Mouse (Mus musculus) layer of hippocampus, postnatal 14 days (tissue): ENCODE measurements around the gene Fh1. TPM values are rescaled to one million over a fixed set of nuclear protein-coding genes. Genes with fewer than 3 reads are reported as not detected.

Experiments
- DNase-seq, 2 experiments: peaks; one replicate each; pipeline ENCODE4 v3.0.0; 2021 to 2022; ENCODE audit warnings: low spot score in 2 of 2, mixed read lengths in 1 of 2
- long read RNA-seq, 2 experiments: library from polyadenylated mRNA; stranded (forward); transcript quantifications; one replicate each; pipeline ENCODE4 v2.0.0; 2021
- total RNA-seq, 2 experiments: library from RNA; stranded (reverse); gene quantifications; 2 replicates each; pipeline ENCODE4 v1.2.3; 2021

Gene Fh1
- 10 to 100 TPM; 86.1 to 87.2 TPM for total RNA-seq
- long read RNA-seq, experiment 1, transcript Fh1-203 (3 exons, 936 nt): minor isoform, 10 of 126 reads
- long read RNA-seq, experiment 1, transcript Fh1-201 (10 exons, 2,636 nt): major isoform, 111 of 126 reads
- long read RNA-seq, experiment 1, partial matches to known transcripts: 0 of 126 reads
- long read RNA-seq, experiment 1, other reads (novel, unspliced or antisense): 5 of 126 reads
- long read RNA-seq, experiment 2, transcript Fh1-203 (3 exons, 936 nt): minor isoform, 38 of 182 reads
- long read RNA-seq, experiment 2, transcript Fh1-201 (10 exons, 2,636 nt): major isoform, 138 of 182 reads
- long read RNA-seq, experiment 2, partial matches to known transcripts: 4 of 182 reads
- long read RNA-seq, experiment 2, other reads (novel, unspliced or antisense): 2 of 182 reads

DNA sequence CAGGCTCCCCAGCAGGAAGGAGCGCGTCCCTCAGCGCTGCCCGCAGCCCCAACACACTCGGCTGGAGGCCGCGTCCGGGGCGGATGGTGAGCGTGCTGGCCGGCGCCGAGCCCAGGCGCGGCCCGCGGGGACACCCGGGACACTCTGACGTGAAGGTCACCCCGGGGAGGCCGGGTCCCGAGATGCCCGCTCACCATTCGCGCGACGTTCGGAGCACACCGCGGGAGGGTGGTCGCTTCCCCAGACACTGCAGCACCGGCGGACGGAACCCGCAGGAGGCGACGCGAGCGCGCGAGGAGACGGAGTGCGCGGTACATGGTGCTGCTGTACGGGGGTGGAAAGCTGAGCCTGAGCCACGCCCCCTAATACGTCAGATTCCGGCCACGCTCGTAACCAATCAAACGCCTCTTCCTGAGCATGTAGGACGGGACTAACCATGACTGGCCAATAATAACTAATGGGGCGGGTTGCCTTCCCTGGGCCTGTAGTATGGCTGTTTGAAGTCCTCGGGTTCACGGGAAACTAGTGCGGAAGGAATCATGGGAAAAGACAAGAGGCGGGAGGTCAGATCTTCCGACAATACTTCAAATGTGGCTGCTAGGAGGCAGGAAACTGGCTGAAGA lies at the start of gene Fh1:
Gene Fh1 (minus strand): TSS at position 379 of the 623 bp plus-strand sequence.
- DNase-seq: peak; percentile 94 to 98

DNA sequence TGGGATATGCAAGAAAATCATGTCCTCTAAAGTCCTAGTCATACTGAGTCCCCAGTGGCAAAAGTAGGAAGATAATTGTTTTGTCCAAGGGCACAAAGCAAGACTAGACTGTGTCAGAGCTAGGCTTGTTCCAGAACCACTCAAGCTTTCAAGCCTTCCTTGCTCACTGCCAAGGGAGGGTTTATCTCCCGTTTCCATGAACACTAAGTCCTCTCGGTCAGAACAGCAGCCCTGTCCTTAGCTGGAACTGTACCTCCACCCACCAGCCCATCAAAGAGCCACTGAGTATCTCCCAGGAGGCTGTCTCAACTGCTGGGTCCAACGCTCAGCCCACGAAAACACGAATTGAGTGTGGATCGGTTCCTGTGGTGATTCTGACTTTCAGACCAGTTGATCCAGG lies 49.7 kb upstream of the Fh1 start:
- no peak for DNase-seq

- DNase-seq: no peak
Measured at GRCm38 (mm10) chr1:175673563-175674325, 48.3 kb upstream of the Fh1 start.

- DNase-seq: no peak
Measured at GRCm38 (mm10) chr1:175671626-175672025, 46.2 kb upstream of the Fh1 start.

GRCm38 (mm10) chr1:175670042-175670441 lies 44.6 kb upstream of the Fh1 start:
- DNase-seq: no peak

DNA sequence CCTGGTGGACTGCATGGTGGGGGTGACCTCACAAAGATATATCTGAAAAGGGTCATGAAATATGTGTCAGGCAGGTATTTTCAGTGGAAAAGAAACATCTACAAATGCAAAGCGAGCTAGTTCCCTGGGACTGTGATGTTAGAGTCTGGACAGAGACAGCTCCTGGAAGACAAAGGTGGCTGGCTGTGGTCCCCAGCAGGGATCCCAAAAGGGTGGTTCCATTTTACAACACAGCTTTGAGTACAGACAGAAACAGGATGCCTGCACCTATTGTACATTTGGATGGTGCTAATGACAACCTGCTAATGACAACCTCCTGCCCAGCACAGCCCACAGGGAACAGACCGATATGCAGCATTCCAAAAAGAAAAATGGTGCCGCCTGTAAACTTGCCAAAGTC lies 44.0 kb upstream of the Fh1 start:
- DNase-seq: peak in 1 of 2 experiments; percentile 11

- DNase-seq: peak in 1 of 2 experiments; percentile 20
Measured at GRCm38 (mm10) chr1:175668666-175669405, 43.4 kb upstream of the Fh1 start.

DNA sequence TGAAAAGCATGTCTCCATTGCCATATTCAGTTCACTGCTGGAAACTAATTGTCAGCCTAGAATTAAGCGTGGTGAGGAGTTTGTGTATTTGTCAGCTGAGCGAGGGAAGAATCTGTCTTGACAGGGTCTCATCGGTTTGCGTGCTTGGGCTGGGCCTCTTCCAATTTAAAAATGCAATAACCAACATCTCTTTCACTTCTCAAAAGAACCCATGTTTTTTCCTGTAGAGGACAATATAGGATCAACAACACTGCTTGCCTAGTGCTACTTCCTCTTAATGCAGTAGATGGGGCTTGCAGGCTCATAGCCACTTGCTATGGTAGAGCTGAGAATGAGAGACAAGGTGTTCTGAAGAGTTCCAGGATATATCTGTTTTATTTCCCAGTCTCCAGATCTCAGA lies 34.5 kb upstream of the Fh1 start:
- DNase-seq: no peak

DNA sequence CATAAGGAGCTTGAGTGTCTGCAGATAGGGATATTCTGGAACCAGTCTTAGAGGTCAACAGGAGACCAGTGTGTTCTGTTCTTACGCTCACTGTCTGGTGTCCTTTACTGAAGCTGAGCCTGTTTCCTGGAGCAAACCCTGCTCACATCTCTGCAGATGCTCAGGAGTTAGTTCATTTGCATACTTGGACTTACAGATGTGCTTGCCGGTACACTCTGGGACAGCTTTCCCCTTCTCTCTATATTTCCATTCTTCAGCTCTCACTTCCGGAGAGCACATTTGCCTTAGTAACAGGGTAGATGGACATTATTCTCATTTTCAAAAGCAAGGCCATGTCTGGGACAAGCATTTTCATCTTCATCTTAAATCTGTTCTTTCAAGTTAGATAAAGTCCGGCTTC lies 23.2 kb upstream of the Fh1 start:
- DNase-seq: no peak

GRCm38 (mm10) chr1:175646952-175647351 lies 21.5 kb upstream of the Fh1 start:
- no peak for DNase-seq

DNA sequence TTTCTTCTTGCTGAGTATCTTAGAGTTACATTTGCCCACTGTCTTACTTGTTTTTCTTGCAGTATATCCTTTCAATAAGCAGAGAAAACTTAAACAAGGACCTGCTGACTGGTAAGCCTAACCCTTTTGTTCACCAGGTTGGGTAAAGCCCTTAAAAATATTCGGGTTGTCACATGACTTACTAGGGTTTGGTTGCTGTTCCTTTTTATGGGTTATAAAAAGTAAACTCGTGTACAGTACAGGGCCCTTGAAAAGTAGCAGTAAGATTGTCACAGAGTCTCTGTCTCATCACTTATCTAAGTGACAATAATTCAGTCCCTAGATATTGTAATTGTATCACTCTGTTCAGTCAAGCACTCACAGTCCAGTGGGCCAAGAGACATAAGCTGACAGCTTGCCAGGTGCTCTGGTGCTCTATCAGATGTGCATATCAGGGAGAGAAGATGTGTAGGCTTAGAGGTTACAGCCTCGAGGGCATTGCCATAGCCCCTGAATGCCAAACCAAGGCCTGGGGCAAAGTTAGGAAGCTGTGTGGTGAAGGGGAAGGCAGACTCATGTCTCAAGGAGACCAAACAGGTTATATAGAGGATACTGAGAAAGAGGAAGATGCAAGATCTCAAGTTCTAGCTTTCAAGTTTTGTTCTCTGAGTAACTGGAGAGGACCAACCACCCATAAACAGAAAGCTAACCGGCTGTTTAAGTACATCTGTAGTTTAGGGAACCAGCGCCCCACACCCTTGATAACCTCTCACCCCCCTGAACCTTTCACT lies 18.2 kb upstream of the Fh1 start:
- no peak for DNase-seq

- DNase-seq: no peak
Measured at GRCm38 (mm10) chr1:175640435-175641150, 15.2 kb upstream of the Fh1 start.

- DNase-seq: no peak
Measured at GRCm38 (mm10) chr1:175639072-175639471, 13.6 kb upstream of the Fh1 start.

DNA sequence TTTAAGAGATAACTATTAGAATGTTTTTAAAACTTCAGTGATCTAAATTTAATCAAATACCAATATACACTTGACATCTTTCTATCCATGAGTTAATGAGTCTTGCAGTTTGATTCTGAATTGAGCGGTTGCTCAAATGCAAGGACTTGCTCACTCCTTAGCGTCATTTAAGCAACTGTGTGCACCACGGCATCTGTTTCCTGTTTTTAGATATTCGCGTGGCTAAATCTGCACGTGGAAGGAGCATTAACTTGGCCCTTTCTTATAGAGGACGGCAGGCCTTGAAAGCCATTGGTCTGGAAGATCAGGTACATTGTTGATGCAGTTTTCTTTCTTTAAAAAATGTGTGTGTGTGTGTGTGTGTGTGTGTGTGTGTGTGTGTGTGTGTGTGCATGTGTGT lies 12.2 kb upstream of the Fh1 start:
- DNase-seq: no peak

- DNase-seq: no peak
Measured at GRCm38 (mm10) chr1:175632470-175632869, 7.0 kb upstream of the Fh1 start.

- no peak for DNase-seq
Measured at GRCm38 (mm10) chr1:175631721-175632221, 6.3 kb upstream of the Fh1 start.

- DNase-seq: no peak
Measured at GRCm38 (mm10) chr1:175631080-175631479, 5.6 kb upstream of the Fh1 start.

DNA sequence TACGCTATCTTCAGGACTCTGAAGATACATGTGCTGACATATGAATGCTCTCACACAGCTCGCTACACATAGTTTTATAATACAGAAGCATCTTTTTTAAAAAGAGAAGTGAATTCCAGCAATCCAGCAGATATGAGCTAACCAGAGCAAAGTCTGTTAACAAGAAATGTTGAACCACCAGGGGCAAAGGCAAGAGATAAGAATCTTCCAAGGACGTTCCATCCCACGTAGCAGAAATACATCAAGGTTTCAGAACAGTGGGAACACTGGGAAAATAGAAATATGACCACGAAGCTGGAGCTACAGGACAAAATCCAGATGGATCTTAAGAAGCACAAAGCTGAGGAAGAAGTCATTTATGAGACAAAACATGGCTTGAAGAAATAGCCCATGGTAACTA lies 4.9 kb upstream of the Fh1 start:
- no peak for DNase-seq

DNA sequence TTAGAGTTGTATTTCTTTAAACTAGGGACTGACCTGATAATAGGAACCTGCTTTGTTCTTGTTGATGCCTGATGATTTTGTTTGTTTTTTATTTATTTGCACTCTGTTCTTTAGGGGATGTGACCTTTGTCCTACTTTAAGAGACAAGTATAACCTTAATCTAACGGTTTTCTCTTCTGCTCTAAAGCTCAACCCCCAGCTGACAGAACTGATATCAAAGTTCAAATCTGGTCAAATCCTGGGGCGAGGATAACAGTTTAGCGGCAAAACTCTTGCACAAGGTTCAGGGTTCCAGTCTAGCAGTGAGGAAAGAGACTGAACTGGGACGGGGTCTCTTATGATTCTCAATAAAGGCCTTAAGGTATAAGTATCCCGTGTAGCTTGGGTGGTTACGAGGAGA lies 3.8 kb upstream of the Fh1 start:
- DNase-seq: no peak
